Mouse (Mus musculus) MEL-GATA-1-ER (cell line): ENCODE measurements around the gene Ttc38.

Experiments
- DNase-seq: peaks from one replicate; pipeline ENCODE4 v3.0.0-alpha.2; 2012; ENCODE audit warnings: low read depth; ENCODE audit errors: extremely low read depth

Gene Ttc38

DNA sequence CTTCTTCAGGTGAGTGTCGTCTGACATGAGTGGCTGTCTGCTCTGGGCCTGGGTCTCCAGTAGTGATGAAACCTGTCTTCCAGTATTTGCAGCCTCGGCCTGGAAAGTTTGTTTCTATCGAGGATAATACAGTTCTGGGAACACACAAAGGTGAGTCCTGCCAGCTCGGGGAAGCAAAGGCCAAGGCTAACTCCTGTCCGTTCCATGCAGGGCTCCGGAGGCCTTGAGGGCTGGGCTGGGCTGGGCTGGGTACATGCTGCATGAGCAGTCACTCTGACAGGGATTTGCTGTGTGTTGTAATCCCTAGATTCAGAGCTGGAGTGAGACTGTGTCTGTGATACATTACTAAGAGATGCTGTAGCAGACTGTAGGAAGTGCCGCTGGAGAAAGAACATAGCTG lies 61.8 kb downstream of the Ttc38 start:
- DNase-seq, result no peak

DNA sequence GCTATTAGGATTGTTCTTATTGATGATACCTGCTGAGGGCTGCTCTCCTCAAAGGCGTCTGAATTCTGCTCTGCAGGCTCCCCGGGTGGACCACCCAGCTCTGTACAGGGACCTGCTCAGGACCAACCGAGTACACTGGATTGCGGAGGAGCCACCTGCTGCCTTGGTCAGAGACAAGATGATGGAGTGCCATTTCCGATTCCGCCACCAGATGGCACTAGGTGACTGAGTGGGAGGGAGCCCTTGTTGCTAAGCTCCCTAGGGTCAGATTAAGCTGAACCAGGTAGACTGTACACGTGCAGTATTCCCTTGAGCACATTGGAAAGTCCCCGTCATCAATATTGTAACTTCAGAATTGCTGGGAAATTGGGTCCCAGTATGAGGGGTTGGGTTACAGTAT lies 64.2 kb downstream of the Ttc38 start:
- no peak for DNase-seq

DNA sequence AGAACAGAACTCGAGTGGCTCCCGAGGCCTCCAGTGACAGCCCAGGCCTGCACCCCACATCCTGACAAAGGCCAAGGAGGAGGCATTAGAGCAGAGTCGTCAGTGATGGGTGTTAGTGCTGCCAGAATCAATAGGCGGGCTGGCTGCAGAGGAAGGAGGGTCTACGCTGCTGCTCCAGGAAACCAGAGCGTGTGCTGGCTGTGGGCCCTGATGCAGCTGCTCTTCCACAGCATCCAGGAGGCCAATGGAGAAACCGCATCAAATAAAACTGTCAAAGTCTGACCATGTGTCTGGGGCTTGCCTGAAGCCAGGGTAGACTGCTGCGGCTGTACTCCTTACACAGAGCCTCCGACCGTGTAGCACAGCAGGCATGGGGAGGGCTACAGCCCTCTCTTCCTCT lies 65.0 kb downstream of the Ttc38 start:
- no peak for DNase-seq

DNA sequence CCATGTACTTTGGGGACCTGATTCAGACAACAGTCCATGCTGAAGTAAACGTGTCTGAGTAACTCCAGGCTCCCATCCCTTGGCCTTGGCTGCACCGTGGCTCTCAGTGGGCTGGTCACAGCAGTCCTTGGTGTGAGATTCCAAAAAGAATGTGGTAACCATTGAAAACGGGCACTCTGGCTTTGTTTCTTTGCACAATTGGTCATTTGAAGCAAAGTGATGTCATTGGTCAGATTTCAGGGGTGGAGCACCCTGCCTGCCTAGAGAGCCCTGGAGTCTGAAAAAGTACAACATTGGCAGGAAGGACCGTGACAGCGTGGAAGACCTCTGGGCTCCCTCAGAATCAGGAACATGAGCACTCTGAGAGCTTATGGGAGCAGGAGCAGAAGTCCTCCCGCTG lies 67.3 kb downstream of the Ttc38 start:
- no peak for DNase-seq

DNA sequence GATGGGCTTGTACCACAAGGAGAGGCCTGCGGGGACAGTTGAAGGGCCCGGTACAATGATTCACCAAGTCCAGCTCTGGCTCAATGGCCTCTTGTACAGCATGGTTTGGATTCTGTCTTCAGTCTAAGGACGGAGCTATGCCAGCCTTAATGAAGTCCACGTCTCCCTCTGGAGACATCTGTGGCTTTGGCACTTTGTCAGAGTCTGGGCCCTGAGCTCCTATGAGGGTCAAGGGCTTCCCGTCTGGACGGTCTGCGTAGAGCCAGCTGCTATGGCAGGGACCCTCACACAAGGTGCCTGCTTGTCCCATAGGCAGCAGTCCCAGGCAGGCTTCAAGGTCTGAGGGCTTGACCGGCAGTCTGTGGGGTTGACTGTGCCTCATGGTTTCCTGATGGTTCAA lies 68.2 kb downstream of the Ttc38 start:
- DNase-seq, result no peak

DNA sequence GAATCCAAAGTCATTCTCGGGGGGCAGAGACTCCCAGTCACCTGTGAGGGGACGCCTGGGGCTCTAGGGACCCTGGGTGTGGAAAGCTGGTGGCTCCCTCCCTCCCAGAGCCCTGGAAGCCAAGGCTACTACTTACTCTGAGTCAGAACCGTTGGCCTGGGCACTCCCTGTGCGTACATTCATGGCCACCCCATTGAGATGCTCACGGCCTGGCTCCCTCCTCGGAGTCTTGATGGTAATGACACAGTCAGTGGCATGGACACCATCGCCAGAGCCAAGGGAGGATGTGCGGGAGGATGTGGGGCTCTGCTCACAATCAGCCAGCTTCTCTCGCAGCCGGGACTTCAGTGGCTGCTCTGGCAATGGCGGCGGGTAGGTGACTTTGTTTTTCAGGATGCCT lies 68.7 kb downstream of the Ttc38 start:
- no peak for DNase-seq

DNA sequence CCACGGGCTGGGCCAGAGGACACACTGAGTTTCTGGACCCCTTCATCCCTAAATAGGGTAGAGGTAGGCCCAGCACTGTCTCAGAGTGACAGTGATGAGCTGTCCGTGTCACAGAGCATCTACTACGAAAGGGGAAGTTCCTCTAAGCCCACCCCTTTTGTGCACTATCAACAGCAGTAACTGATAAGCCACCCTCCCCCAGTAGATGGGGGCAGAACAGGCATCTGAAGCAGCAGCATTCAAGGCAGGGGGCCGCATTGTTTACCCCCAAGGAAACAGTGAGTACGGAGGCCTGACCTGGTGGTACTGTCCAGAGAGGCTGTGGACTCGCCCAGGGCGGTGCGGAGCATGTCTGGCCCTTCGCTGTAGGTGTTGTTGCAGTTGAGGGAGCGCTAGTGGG lies 70.4 kb downstream of the Ttc38 start:
- DNase-seq, result peak; percentile 84

DNA sequence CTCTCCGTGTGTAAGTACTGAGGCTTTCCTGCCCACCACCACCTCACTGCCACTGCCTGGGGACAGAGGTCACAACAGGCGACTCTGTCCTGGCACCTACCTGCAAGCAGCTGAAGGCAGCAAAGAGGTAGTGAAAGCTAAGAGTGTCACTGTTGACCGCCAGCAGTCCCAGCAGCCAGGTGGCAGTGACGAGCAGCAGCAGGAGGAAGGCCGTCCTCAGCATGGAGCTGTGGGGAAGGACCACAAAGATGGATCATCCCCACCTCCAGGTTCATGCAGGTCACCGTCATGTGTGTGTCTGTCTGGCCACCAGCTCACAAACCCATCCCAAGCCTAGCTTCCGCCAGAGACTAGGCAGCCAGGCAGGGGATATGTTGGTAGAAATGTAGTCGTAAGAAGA lies 71.7 kb downstream of the Ttc38 start:
- no peak for DNase-seq
